Mouse (Mus musculus): Measurements from ENCODE around the gene Hipk2.

Hipk2 gene

GRCm38 (mm10) chr6:38826857-38827256 lies 49.1 kb downstream of the Hipk2 start:
- DNase-seq = no peak

- no peak for DNase-seq
These were observed 50.1 kb downstream of the Hipk2 start for GRCm38 (mm10) chr6:38825886-38826285.

GRCm38 (mm10) chr6:38823827-38824226 lies 52.1 kb downstream of the Hipk2 start:
- DNase-seq = no peak

GRCm38 (mm10) chr6:38823164-38823563 lies 52.8 kb downstream of the Hipk2 start:
- DNase-seq = no peak

GRCm38 (mm10) chr6:38821686-38822085 lies 54.3 kb downstream of the Hipk2 start:
- no peak for DNase-seq

- no peak for DNase-seq
These were observed 55.1 kb downstream of the Hipk2 start for GRCm38 (mm10) chr6:38820862-38821261.

GRCm38 (mm10) chr6:38816216-38816615 lies 59.7 kb downstream of the Hipk2 start:
- no peak for DNase-seq

- no peak for DNase-seq
These were observed 60.4 kb downstream of the Hipk2 start for GRCm38 (mm10) chr6:38815582-38815981.

GRCm38 (mm10) chr6:38814690-38815089 lies 61.3 kb downstream of the Hipk2 start:
- no peak for DNase-seq

GRCm38 (mm10) chr6:38811459-38812145 lies 64.4 kb downstream of the Hipk2 start:
- DNase-seq = no peak

- no peak for DNase-seq
These were observed 65.9 kb downstream of the Hipk2 start for GRCm38 (mm10) chr6:38810121-38810475.

- peak; percentile 20 for DNase-seq
These were observed 66.4 kb downstream of the Hipk2 start for GRCm38 (mm10) chr6:38809396-38810120.

GRCm38 (mm10) chr6:38808317-38808716 lies 67.6 kb downstream of the Hipk2 start:
- no peak for DNase-seq

- peak; percentile 16 for DNase-seq
These were observed 69.0 kb downstream of the Hipk2 start for GRCm38 (mm10) chr6:38806963-38807445.

GRCm38 (mm10) chr6:38805612-38806011 lies 70.4 kb downstream of the Hipk2 start:
- DNase-seq = no peak

- no peak for DNase-seq
These were observed 74.7 kb downstream of the Hipk2 start for GRCm38 (mm10) chr6:38801252-38801651.

- no peak for DNase-seq
These were observed 78.4 kb downstream of the Hipk2 start for GRCm38 (mm10) chr6:38797548-38797947.

GRCm38 (mm10) chr6:38796993-38797392 lies 79.0 kb downstream of the Hipk2 start:
- no peak for DNase-seq

- no peak for DNase-seq
These were observed 79.6 kb downstream of the Hipk2 start for GRCm38 (mm10) chr6:38796388-38796787.

GRCm38 (mm10) chr6:38795096-38795816 lies 80.7 kb downstream of the Hipk2 start:
- no peak for DNase-seq

- no peak for DNase-seq
These were observed 83.0 kb downstream of the Hipk2 start for GRCm38 (mm10) chr6:38792966-38793365.

GRCm38 (mm10) chr6:38789221-38789810 lies 86.6 kb downstream of the Hipk2 start:
- no peak for DNase-seq

GRCm38 (mm10) chr6:38787811-38788509 lies 88.0 kb downstream of the Hipk2 start:
- no peak for DNase-seq
